Mouse (Mus musculus): ENCODE measurements around the gene Crip1.
A peak's percentile ranks its signal among the peaks of the same experiment; 100 is the strongest.

Crip1 gene

DNA sequence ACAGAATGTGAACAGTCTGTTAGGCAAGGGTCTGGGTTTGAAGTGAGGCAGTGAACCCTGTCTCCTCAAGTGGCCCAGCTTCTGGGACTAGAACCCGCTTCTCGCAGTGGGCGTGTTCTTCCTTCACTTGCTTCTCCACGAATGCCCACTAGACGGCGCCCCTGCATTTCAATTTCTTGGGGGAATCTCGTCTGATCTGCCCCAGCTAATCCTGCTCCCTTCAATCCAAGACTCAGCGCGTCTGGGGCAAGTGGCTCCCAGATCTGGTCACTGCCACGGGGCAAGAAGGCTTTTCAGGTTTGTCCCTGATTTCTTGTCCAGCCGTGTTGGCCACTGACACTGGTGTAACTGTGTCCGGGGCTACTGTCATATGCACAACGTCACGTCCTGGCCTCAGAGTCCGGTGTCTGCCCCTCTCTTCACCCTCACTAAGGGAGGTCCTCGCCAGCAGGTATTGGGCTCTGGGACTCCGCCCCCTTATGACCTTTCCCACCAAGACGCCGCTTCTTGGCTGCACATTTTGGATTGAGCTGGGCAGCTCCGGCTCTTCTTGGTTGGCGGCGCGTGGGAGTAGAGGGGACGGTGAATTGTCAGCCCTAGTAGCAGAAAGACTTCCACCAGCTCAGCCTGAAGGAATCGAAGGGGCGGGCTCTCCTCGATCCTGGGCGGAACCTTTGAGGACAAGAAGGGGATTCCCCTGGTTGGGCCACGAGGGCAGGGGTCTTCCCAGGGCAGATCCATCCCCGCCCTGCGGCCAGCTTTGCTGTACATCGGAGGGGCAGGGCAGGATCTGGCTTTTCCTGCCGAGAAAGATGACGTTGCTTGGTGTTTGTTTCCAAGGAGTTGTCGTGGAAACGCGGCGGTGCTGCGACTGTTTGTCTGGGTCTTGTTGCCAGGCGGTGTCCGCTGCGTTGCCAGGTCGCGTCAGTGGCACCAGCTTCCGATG is at the start of gene Crip1:
Gene Crip1, plus strand, starts transcription at position 205 of the 946 bp plus-strand sequence.
- no peak for DNase-seq (ENCODE audit: low spot score)

DNA sequence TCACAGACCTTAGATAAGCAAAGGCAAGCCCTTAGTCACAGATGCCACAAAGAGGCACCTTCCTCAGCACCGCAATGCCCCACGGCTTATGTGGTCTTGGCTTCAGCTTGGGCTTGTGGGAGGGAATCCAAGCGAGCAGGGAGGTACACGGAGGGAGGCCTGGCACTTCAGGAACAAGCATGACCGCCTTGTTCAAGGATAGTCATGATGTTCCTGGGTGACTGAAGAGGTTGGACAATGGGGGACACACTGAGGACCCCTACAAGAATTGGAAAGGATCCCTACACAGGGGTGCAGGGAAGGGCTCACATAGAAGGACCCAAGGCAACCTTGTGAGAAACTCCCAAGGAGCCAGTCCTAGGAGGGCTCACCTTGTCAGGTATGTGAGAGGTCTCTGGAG is 49.1 kb upstream of the Crip1 start:
- DNase-seq (ENCODE audit: low spot score) = no peak

DNA sequence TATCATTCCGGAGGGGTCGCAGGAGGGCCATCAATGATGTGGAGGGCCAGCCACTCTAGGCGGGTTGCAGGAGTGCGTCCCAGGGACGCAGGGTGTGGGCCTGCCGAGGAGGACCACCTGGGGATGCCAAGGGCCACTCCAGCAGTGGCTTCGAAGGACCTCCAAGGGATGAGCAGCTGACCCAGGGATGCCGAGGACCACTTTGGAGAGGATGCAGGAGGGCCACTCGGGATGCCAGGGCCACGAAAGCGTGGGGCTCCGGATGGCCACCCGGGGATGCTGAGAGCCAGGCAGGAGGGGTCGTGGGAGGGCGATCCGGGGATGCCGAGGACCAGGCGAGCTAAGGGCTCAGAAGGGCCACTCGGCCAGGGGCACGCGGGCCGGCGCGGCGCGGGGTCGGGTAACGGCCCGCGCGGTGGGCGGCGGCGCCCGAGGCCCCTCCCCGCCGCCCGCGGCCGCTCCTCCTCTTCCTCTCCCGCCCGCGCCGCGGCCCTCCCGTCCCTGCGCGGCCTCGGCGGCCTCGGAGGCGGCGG is 48.3 kb upstream of the Crip1 start, which contains the start of gene Mta1:
Gene Mta1, plus strand, starts transcription at position 530 of the 533 bp plus-strand sequence.
- DNase-seq (ENCODE audit: low spot score) = no peak

DNA sequence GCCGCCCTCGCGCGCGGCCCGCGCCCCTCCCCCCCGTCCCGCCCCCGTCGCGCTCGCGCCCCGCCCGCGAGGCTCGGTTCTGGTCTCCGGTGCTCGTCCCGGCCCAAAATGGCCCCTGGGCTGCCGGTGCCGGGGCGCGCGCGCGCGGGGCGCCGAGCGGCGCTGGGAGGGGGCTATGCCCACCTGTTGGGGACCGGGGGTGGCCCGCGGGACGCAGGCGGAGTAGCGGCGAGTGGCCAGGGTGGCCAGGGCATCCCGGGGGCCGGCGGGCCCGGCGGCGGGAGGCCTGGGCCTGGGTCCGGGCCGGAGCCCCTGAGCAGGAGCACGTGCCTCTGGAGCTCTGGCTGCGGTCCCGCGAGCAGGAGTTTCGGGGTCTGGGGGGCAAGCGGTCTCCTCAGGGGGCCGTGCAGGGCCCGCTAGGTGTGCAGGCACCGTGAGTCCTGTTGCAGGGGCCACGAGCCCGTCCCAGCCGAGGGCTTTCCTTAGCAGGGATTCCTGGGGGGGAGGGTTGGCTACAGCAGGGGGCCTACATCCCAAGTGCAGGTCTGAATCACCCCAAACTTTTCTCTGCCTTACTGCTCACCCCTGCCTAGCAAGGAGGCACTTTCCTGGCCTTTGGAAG is 47.5 kb upstream of the Crip1 start:
- DNase-seq (ENCODE audit: low spot score) = no peak

DNA sequence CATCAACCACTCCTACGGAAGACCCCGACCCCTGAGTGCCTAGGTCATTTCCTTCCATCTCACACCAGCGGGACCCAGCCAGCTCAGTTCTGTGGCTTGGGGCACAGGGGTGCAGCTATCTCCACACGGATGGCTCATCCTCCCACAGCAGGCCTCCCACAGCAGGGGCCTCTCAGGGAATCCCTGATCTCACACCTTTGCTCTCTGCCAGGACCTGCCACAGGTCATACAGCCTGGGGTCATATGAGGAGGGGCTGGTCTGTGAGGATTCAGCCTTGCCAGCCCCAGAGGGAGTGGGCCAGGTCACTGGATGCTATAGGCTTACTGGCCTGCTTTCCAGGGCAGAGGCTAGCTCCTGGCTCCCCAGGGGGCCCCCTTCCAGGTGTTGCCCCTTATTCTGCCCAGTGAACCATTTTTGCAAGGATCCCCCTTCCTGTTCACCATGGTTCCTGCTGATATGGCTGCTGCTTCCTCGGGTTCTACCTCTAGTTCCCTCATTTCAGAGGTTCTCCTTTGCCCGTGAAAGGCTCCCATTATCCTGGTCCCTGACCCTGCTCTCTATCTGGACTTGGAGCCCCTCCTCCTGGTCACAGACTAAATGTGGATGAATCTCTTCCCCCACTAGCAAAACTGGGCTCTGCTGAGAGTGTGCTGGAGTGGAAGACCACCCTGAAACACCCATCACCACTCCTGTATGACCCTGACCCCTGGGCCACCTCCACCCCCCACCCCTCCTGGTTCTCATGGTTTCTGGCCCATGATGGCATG is 46.5 kb upstream of the Crip1 start:
- DNase-seq (ENCODE audit: low spot score) = no peak

DNA sequence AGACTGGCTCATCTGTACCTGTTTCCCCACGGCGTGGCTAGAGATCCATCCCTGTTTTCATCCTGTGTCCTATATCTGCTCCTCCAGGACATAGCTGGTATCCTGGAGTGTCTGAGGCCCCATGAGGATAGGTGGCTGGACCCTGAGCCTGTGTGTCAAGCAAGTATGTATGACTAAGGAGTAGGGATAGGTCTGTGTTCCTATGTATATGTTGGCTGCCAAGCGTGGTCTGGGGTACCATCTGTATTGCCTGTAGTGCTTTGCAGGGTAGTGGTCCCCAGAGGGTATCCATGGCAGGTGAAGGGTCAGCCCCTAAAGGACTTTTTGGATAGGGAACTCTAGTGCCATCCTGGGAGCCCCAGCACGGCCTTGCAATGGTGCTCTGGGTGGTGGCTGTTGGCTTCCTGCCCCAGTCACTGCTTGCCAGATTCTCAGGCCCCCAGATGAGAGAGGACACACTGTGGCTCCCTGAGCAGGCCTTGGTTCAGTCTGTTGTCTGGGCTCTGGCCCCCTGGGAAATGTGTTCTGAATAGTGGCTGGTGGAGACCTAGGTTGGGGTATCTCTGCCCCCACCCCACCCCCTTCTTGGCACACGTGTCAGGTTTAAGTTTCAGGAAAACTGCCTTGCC is 45.6 kb upstream of the Crip1 start:
- no peak for DNase-seq (ENCODE audit: low spot score)

DNA sequence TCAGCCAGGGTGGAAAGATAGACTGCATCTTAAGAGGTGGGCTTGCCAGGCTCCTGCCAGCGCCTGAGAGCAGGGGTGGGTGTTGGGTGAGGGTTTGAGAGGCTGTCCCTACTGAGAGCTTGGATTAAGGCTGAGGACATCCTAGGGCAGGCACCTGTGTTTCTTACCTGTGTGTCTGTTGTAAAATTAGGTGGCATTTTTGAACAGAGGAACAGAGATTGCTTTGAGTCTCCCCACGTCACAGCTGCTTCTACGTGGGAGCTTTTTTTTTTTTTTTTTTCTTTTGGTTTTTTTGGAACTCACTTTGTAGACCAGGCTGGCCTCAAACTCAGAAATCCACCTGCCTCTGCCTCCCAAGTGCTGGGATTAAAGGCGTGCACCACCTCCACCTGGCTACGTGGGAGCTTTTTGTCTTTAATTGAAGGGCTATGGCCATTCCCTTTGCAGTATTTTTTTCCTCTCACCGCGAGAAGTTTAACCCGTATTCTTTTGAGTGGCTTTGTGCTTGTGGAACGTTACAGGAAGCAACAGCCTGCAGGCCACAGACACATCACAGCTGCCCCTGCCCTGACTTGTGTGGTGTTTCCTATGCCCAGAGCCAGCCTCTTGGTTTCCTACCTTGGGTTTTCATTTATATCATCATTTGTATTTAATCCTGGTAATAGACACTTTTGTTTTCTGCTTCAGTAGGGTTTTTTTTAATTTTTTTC is 44.7 kb upstream of the Crip1 start:
- DNase-seq (ENCODE audit: low spot score) = no peak

DNA sequence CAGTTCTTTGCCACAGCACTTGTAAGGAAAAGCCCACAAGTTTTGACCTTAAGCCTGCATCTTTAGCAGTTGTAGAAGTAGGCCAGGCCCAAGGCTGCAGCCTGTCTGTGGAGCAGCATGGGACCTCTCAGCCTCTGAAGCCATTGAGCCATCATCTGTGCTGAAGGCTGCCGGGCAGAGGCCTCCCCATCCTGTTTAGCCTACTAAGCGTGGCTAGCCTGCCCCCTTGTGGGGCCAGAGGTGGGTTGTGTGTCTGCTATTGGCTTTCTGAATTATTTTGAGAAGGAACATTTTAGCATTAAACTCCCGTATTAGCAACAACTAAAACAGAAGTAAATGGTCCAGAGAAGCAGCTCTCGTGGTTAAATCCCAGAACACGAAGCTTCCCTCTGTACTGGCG is 43.7 kb upstream of the Crip1 start:
- no peak for DNase-seq (ENCODE audit: low spot score)

DNA sequence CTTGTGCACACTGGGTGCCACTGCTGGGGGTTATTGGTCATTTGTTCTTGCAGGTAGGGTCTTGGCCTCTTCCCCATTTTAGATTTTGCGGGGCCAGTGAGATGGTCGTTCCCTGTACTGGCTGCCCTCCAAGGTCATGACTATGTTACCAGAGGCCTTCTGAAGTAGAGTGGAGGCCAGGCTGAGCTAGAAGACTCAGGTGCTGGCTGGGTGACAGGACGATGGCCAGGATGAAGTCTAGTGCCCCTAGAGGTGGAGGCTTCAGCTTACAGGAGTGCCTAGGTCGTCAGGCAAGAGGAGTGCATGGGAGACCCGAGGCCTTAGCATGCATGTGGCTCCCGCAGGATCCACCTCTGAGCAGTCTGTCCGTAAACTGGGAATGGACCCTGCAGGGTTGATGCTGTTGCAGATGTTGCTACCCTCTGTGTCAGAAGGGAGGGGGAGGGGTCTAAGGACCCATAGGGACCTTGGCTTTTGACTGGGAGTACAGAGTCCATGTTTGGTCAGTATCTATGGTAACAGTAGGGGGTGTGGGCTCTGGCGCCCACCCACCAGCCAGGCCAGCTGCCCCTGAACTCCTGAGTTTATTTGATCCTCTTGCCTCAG is 42.2 kb upstream of the Crip1 start:
- no peak for DNase-seq (ENCODE audit: low spot score)

DNA sequence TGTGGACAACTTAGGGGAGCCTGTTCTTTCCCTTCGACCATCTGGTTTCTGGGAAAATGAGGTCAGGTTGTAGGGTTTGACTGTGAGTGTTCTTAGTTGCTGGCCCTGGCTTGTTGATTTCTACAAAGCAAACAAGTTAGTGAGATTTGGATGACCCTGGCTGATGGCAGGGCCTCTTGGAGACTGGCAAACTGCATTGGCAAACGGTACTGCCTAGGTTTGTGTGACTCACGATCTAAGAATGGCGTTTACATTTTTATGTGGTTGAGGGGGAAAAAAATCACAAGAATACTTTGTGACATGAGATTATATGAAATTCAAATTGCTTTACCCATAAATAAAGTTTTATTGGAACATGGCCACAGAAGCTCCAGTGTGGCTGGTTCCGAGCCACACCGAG is 39.7 kb upstream of the Crip1 start:
- no peak for DNase-seq (ENCODE audit: low spot score)

DNA sequence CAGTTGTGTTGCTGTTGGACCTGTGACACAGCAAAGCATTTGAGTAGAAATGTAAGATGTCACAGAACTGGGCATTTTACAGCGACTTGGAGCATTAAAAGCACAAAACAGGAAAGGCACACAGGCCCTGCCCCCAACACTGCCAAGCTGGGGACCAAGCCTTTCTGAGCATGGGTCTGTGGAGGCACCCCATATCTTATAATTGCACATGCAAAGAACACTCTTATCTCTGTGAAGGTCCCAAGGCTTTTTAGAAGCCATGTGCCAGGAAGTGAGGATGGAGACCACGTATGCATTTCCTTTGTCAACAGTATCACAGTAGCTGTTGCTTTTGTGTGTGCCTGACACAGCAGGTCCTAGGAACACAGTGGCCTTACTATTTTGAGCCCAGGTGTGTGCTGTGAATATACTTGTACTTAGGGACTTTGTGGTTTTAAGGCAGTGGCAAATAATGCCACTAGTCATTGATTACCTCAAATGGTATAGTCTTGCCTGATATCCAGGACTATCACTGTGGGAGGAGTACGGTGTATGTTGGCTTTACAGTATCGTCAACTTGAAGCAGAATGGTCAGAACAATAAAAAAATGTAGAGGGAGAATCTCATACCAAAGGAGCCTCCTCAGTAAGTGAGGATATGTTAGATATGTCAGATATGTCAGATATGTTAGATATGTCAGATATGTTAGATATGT is 38.5 kb upstream of the Crip1 start:
- DNase-seq (ENCODE audit: low spot score) = no peak

DNA sequence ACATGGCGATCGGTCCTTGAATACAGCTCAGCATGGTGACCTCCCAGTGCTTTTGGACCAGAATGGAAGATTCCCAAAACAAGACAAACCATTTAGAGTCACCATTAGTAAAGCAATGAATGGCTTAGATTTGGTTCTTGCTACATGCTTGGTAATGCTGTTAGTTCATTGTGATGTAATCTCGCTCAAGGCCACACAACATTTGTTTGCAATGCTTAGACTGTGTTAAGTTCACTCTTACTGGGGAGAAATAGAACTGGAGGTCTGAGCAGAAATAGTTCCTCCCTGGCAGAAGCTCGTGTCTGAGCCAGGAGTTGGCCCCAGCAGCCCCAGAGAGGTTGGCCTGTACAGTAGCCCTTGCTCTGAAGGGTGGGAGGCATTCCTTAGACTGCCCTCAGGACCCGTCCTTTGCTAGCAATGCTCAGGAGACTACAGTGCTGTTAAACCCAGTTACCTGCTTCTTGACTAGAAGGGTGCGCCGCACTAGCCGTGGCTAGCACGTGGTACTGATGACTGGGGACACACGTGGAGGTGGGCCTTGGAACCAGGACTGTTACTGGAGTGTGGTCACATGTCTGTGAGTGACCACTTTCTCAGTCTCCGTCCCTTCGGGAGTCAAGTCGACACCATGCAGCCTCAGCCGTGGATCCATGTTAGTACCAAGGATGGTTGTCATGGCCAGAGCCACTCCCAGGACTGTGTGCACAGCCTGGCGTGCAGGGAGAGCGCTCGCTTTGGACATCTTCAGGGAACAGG is 37.4 kb upstream of the Crip1 start:
- no peak for DNase-seq (ENCODE audit: low spot score)

DNA sequence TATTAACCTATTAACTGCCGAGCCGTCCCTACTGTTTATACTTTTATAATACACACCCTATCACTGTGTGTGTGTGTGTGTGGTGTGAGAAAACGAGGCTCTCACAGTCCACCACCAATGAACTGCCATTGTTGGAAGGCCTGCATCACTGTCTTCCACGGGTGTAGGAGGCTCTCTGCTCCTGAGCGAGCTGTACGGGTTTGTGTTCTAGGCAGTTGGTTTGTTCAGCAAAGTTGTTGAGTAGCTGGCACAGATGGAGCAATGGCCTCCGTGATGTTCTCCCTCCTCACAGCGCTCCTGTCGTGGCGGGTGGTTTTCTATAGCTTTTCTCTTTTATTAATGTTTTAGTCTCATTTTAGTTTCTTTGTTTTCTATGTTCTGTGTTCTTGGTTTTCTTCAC is 36.3 kb upstream of the Crip1 start:
- no peak for DNase-seq (ENCODE audit: low spot score)

DNA sequence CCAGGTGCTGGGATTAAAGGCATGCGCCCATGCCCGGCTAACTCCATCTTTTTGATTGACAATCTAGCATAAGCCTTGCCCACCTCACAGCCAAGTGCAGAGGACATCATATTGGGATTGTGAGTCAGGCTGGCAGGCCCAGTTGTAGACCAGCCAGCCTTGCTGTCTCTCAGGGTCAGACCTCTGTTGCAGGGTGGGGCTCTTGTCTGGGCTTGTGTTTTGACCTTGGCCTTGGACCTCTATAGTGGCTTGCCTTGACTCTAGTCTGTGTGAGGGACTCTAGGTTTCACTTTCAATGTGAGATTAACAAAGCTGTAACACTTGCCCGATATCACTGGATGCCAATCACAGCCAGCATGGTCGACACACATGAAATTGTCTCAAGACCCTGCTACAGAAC is 32.0 kb upstream of the Crip1 start:
- DNase-seq (ENCODE audit: low spot score) = no peak

DNA sequence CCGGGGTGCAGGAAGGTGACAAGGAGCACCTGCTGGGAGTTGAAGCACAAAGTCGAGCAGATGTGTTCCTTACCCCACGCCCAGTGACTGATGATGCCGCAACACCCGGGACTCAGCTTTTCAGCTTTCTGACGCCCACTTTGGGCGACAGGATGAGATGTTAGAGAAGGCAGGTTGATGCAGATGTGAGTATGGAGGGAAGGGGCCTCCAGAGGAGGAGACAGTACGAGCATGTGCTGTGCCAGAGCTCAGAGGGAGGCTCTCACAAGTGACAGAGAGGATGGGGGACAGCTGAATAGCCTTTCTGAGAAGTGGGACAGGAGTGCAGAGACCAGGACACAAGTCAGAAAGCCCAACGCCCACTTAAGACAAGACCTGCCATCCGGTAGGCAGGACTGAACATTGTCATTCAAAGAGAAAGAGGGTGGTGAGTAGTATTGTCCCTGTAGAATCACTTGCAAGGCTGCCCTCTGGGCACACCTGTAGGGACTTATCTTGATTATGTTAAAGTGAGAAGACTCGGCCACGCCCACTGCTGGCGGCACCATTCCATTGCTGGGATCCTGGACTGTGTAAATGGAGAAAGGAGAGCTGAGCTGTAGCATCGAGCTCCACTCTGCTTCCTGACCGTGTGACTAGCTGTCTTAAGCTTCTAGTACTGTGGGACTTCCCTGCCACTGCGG is 31.1 kb upstream of the Crip1 start:
- no peak for DNase-seq (ENCODE audit: low spot score)

DNA sequence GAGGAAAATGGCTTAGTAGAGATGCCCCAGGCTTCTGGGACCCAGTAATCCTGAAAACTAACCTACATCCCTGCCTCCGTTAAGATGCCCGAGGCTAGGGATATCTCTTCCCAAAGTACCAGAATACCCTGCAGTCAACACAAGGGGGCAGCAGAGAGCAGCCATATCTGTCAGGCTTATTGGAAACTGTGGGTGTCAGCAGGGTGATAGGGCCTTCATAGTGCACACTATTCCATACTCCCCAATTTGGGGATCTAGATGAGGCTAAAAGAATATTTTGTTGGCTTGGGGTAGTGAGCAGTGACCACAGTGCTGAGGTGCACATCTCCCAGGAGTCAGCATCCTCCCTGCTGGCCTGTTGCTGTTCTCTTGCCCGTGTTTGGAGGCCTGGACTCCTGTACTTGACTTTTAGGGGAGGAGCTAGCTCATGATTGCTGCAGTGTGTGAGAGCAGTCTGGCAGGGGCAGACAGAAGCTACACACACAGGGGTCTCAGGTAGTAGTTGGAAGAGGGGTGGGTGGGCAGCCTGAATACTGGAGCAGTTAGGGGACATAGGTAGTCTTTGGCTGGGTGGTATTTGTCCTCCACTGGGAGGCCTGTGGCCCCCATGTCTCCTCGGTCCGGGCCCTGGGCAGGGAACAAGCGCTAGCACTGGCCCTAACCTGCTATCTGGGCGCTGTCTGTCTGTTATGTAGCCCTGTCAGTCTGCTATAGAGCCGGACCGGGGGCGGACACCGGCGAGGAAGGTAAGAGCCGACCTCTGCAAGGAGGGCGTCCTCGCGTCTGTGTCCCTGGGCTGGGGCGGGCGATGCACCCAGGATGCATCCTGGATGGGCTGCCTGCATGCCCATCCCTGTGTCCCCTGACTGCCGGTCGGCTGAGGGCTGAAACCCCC is 26.4 kb upstream of the Crip1 start:
- peak; percentile 77 for DNase-seq (ENCODE audit: low spot score)

DNA sequence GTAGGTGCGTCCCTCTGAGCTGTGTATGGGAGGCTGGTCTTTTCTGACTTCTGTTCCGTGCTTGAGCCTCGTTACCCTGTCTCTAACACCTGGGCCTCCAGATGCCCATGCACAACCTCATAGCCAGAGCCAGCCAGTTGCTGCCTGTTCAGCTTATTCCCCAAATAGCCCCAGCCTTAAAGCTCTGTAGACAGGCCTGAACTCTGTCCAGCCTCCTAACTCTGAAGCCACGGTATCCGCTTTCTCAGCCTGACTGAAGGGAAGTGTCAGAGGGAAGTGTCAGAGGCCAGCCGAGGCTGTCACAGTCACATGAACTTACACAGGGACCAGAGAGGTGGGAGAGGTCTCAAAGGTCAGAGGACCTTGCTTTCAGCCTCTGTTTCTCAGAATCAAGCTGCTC is 21.4 kb upstream of the Crip1 start:
- DNase-seq (ENCODE audit: low spot score) = no peak

DNA sequence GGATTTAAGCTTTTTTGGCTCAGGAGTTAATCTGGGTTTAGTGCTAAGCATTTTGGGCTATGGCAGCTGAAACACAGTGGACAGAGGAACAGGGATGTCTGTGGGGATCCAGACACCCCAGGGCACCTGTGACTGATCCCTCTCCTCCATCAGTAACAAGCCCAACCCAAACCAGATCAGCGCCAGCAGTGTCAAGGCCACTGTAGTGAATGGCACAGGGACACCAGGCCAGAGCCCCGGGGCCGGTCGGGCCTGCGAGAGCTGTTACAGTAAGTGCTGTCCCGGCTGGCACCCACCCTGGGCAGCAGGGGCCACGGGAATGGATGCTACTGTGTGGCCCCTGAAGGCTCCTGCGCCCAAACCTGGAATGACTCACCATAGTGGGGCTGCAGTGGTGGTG is 15.4 kb upstream of the Crip1 start:
- no peak for DNase-seq (ENCODE audit: low spot score)

Data from layer of hippocampus, adult 9-10 months (tissue).